Mouse (Mus musculus) stomach, embryonic 16.5 days (tissue): ENCODE measurements at regions not wholly inside any gene's neighbourhood (a gene's known extent, or its start where the extent isn't known, plus 50 kb on each side); places are given as distances from the start of the nearest gene placed in this dataset.

Source experiments
- ATAC-seq: fragments of 200-750 bp; cut with Nextera tagmentation; 2 replicates; pipeline ENCODE4 v1.8.0; 2017; ENCODE audit warnings: moderate number of reproducible peaks, moderate TSS enrichment; ENCODE audit not compliant: insufficient read depth, low FRiP score
- H3K27ac ChIP-seq: fragments of 300-500 bp; sonication (generic); 2 replicates; pipeline ENCODE4 v1.5.1; 2014; ENCODE audit warnings: low read length
- H3K27me3 ChIP-seq: fragments of 300-500 bp; sonication (generic); 2 replicates; pipeline ENCODE4 v1.6.1; 2014; ENCODE audit warnings: low read length, control low read depth, mixed read lengths; ENCODE audit not compliant: control insufficient read depth, insufficient read depth
- H3K36me3 ChIP-seq: fragments of 300-500 bp; sonication (generic); 2 replicates; pipeline ENCODE4 v1.6.1; 2014; ENCODE audit warnings: low read length; ENCODE audit not compliant: control insufficient read depth, insufficient read depth
- H3K4me1 ChIP-seq: fragments of 300-500 bp; sonication (generic); 2 replicates; pipeline ENCODE4 v1.6.1; 2014; ENCODE audit warnings: low read length, control low read depth, mixed read lengths; ENCODE audit not compliant: control insufficient read depth, insufficient read depth
- H3K4me2 ChIP-seq: fragments of 300-500 bp; sonication (generic); 2 replicates; pipeline ENCODE4 v1.6.1; 2014; ENCODE audit warnings: low read depth, low read length, mixed read lengths
- H3K4me3 ChIP-seq: fragments of 300-500 bp; sonication (generic); replicated peaks from 2 replicates; pipeline ENCODE4 v1.5.1; 2014; ENCODE audit warnings: mild to moderate bottlenecking, low read length
- H3K9ac ChIP-seq: fragments of 300-500 bp; sonication (generic); 2 replicates; pipeline ENCODE4 v1.6.1; 2014; ENCODE audit warnings: low read length
- H3K9me3 ChIP-seq: fragments of 300-500 bp; sonication (generic); replicated peaks from 2 replicates; pipeline ENCODE4 v1.6.1; 2016; ENCODE audit warnings: low read length, control low read depth; ENCODE audit not compliant: control insufficient read depth
- WGBS: fragments of 180-500 bp; shearing (Covaris S2); extraction: QIAGEN DNeasy Blood & Tissue Kit; methylation state at CpG from one replicate; pipeline ENCODE4 v1.1.7; 2014; 5-methylcytosine and 5-hydroxymethylcytosine counted together

DNA sequence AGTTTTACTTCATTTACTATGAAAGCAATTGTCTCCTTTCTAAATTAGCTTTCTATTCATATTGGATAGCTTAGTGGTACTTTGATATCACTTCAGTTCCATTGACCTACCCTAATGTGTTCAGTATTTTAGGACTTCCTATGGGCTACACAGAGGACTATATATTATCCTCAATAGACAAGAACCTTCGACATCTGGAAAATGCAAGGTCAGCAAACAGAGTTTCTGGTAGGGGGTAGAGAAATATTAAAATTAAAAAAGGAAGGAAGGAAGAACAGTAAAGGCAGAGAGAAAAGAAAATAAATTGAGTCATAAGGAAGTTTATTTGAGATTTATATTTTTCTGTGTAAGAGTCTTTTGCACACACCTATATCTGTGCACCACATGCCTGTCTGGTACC is 107.4 kb upstream of the Insig1 start:
- no peak overlapping the region for H3K4me3 ChIP-seq
- WGBS, result 90% methylated on average over 1 of the region's 1 CpGs
- ATAC-seq, result no peak

DNA sequence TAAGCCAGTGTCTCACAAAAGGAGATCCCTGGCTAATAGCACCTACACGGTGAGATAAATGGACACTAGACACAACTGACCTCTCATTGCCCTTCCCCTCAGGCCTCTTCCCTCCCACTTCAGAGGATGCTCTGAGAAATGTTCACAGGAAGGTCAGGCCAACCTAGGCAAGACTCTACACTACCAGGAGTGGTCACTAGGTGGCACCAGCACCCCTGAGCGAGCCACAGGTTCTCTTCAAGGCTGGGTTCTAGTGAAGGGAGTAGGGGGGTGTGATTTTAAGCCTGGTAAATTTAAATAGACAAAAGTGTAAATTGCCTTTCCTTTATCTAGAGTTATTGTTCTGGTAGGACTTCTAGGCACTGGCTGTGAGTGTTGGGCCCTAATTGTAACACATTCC is 76.0 kb upstream of the Insig1 start:
- H3K27ac ChIP-seq, result no peak overlapping the region
- H3K4me2 ChIP-seq, result no peak overlapping the region
- 1% methylated on average over 2 of the region's 2 CpGs for WGBS
- no peaks in the 10 kb centered on the region for H3K36me3 ChIP-seq
- ATAC-seq, result no peak
- no peaks in the 10 kb centered on the region for H3K4me1 ChIP-seq
- no peaks in the 10 kb centered on the region for H3K27me3 ChIP-seq
- H3K4me3 ChIP-seq, result no peak overlapping the region
- no peaks in the 10 kb centered on the region for H3K9me3 ChIP-seq
- H3K9ac ChIP-seq, result no peak overlapping the region

More for the DNA sequence above, 107.4 kb upstream of the Insig1 start:
- H3K4me1 ChIP-seq, result no peaks in the 10 kb centered on the region
- no peak overlapping the region for H3K9ac ChIP-seq
- H3K27me3 ChIP-seq, result no peaks in the 10 kb centered on the region
- no peaks in the 10 kb centered on the region for H3K36me3 ChIP-seq
- no peak overlapping the region for H3K4me2 ChIP-seq
- H3K27ac ChIP-seq, result no peak overlapping the region
- H3K9me3 ChIP-seq, result no peaks in the 10 kb centered on the region

DNA sequence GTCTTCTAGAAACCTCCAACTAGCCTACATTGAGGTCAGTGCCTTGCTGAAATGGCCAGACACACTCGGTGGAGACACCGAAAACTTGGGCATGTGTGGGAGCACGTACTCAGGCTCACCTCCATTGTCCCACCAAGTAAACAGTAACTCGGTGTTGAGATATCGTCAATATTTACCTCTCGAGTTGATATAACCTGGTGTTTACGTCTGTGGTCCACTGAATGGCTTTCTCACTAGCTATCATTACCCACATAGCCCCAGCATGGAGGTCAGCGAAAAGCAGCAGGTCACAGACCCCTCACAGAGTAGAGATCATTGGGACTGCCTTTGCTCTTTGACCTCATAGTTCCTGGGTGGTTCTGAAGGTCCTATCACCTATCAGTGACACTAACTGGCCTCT is 73.4 kb upstream of the Insig1 start:
- no peak overlapping the region for H3K4me2 ChIP-seq
- no peaks in the 10 kb centered on the region for H3K4me1 ChIP-seq
- no peak overlapping the region for H3K9ac ChIP-seq
- peak; percentile 17; the same call in 1 of the 2 replicates for ATAC-seq
- H3K36me3 ChIP-seq, result no peaks in the 10 kb centered on the region
- no peak overlapping the region for H3K4me3 ChIP-seq
- H3K9me3 ChIP-seq, result no peaks in the 10 kb centered on the region
- H3K27me3 ChIP-seq, result no peaks in the 10 kb centered on the region
- H3K27ac ChIP-seq, result no peak overlapping the region
- 46% methylated on average over 8 of the region's 8 CpGs for WGBS

GRCm38 (mm10) chr5:28002922-28003321 is 68.2 kb upstream of the Insig1 start:
- no peak overlapping the region for H3K9ac ChIP-seq
- no peaks in the 10 kb centered on the region for H3K4me1 ChIP-seq
- ATAC-seq, result no peak
- H3K9me3 ChIP-seq, result no peaks in the 10 kb centered on the region
- no peaks in the 10 kb centered on the region for H3K27me3 ChIP-seq
- no peak overlapping the region for H3K4me2 ChIP-seq
- no peaks in the 10 kb centered on the region for H3K36me3 ChIP-seq
- H3K27ac ChIP-seq, result no peak overlapping the region
- H3K4me3 ChIP-seq, result no peak overlapping the region
- 76% methylated on average over 1 of the region's 1 CpGs for WGBS

GRCm38 (mm10) chr5:28003756-28004486 is 67.2 kb upstream of the Insig1 start:
- peak; percentile 33; the same call in 1 of the 2 replicates for ATAC-seq
- Histone ChIP-seq H3K4me1 (no peaks in the 10 kb centered on the region), H3K4me3 (no peak overlapping the region), H3K9me3 (no peaks in the 10 kb centered on the region), H3K36me3 (no peaks in the 10 kb centered on the region), H3K4me2 (no peak overlapping the region), H3K27me3 (no peaks in the 10 kb centered on the region), H3K27ac (no peak overlapping the region), H3K9ac (no peak overlapping the region)
- 49% methylated on average over 6 of the region's 6 CpGs for WGBS

DNA sequence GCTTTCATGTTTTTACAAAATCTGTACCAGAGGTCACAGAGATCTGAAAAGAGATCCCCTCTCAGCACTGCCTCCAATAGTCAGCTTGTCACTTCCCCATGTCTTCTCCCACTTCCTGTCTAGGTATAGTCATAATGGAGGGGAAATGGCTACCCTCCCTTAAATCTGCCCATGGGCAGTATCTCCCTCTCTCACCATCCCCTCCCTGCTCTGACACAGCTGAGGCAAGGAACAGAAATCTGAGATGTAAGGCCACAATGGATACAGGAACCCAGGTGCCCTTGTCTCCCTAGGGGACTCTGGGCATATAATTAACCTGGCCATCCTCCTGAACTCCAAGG is 66.7 kb upstream of the Insig1 start:
- Histone ChIP-seq H3K27ac (no peak overlapping the region), H3K4me1 (no peaks in the 10 kb centered on the region), H3K9ac (no peak overlapping the region), H3K27me3 (no peaks in the 10 kb centered on the region), H3K4me2 (no peak overlapping the region), H3K9me3 (no peaks in the 10 kb centered on the region), H3K36me3 (no peaks in the 10 kb centered on the region), H3K4me3 (no peak overlapping the region)
- ATAC-seq, result no peak

DNA sequence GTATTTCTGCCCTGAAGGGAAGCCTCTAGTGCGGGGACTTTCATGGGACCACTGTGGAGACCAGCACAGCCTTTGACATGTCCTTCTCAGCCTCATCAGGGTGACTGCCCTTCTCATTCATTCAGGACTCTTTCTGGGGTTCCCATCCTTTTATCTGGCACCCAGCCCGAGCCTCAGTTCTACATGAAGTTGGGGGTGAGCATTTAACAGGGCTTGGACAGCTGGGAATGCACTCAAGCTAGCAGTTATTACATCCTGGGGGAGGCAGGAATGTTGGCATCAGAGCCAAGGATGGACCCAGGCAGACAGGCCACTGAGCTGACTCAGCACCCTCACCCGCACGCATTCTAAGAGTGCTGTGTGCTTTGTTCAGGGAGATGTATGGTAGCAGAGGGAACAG is 61.8 kb upstream of the Insig1 start:
- no peak overlapping the region for H3K4me3 ChIP-seq
- no peak for ATAC-seq
- no peak overlapping the region for H3K27ac ChIP-seq
- 85% methylated on average over 4 of the region's 4 CpGs for WGBS
- no peaks in the 10 kb centered on the region for H3K9me3 ChIP-seq
- H3K4me2 ChIP-seq, result no peak overlapping the region
- H3K27me3 ChIP-seq, result no peaks in the 10 kb centered on the region
- H3K4me1 ChIP-seq, result 0 out of 2 replicates have a peak, but pooled peaks cover 2% of the 10 kb centered on the region
- H3K9ac ChIP-seq, result no peak overlapping the region
- no peaks in the 10 kb centered on the region for H3K36me3 ChIP-seq

DNA sequence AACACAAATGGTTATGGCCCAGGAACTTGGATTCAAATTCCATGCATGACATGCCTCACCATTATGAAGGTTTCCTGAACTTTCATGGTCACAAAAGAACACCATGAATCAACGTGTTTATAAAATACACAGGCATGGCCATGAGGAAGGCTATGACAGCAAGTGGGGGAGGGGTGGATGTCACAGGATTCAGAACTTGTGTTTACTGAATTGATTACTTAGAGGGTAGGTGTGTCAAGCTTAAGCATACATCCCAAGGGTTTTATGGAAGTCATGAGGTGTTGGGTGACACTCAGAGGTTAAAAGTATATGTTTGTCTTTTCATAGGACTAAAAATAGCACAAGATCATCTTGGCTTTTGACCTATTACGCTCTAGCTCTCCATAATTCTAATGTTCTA is 61.3 kb upstream of the Insig1 start:
- H3K27me3 ChIP-seq, result no peaks in the 10 kb centered on the region
- 0 out of 2 replicates have a peak, but pooled peaks cover 2% of the 10 kb centered on the region for H3K4me1 ChIP-seq
- 54% methylated on average over 2 of the region's 2 CpGs for WGBS
- H3K36me3 ChIP-seq, result no peaks in the 10 kb centered on the region
- no peak for ATAC-seq
- no peak overlapping the region for H3K9ac ChIP-seq
- H3K9me3 ChIP-seq, result no peaks in the 10 kb centered on the region
- H3K27ac ChIP-seq, result no peak overlapping the region
- H3K4me3 ChIP-seq, result no peak overlapping the region
- no peak overlapping the region for H3K4me2 ChIP-seq

GRCm38 (mm10) chr5:28010529-28010928 is 60.6 kb upstream of the Insig1 start:
- WGBS, result 76% methylated on average over 3 of the region's 3 CpGs
- ATAC-seq, result no peak
- Histone ChIP-seq H3K27me3 (no peaks in the 10 kb centered on the region), H3K4me2 (no peak overlapping the region), H3K27ac (no peak overlapping the region), H3K4me3 (no peak overlapping the region), H3K9me3 (no peaks in the 10 kb centered on the region), H3K4me1 (0 out of 2 replicates have a peak, but pooled peaks cover 2% of the 10 kb centered on the region), H3K36me3 (no peaks in the 10 kb centered on the region), H3K9ac (no peak overlapping the region)
